Mouse (Mus musculus) layer of hippocampus, adult 9-10 months (tissue): ENCODE measurements around the gene Olfr1441.

Experiments
- DNase-seq: peaks from one replicate; pipeline ENCODE4 v3.0.0; 2022; ENCODE audit warnings: low spot score

Olfr1441 gene

GRCm38 (mm10) chr19:12462851-12463721, 45.9 kb downstream of the Olfr1441 start:
- DNase-seq, result no peak

GRCm38 (mm10) chr19:12463722-12464035, 46.4 kb downstream of the Olfr1441 start:
- DNase-seq, result no peak

DNA sequence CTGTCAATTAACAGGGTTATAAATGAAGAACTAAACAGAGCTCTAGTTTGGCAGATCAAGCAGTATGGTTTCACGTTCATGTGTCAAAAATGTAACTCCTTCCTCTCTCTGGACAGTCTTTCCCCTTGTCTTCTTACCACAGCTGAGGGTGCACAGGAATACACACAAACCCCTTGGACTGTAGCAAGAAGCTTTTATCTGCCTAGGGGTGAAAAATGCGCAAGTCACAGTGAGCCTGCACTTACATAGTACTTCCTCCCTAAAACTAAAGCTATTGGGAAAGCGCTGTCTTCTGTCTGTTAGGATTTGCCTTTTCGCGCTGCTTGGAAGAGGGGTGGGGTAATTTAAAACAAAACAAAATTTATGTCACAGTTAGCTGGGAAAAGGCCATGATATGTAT, 46.9 kb downstream of the Olfr1441 start:
- no peak for DNase-seq

DNA sequence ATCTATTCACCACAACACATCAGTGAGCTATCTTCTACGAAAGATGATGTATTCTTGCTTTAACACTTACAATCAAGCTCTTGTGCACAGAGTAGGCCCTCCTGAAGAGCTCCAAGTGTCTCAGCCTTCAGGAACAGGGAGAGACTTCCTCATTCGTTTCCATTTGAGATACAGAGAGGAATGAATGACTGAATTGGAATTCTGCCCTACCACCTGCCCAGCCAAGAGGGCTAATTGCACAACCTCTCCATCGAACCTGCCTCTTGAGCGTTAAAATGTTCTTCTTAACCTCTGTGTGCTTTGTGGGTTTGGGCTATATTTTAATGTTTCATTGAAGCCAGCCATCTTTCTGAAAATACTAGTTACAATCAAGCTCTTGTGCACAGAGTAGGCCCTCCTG, 47.4 kb downstream of the Olfr1441 start:
- DNase-seq, result no peak

DNA sequence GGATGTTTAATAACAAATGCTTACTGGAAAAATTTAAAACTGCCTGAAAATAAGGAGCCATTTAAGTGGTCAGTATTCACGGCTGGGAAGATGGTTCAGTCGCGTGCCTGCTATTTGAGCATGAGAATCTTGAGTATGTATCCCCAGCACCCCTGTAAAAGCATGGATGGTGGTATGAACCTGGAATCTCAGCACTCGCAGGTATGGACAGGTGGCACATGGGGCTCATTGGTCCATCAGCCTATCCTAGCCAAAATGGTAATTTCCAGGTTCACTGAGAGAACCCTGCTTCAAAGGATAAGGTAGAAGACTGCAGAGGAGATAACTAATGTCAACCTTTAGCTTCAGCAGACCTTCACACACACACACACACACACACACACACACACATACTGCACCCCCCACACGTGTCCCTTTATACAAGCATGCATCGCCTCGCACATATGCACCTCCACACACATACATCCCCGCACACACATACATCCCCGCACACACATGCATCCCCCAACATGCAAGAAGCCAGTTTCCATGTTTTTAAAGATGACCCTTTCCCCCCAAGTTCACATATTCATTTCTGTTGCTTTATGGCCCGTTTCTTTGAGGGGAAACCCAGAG, 48.4 kb downstream of the Olfr1441 start:
- DNase-seq, result no peak

GRCm38 (mm10) chr19:12466204-12466603, 49.0 kb downstream of the Olfr1441 start:
- peak; percentile 69 for DNase-seq

DNA sequence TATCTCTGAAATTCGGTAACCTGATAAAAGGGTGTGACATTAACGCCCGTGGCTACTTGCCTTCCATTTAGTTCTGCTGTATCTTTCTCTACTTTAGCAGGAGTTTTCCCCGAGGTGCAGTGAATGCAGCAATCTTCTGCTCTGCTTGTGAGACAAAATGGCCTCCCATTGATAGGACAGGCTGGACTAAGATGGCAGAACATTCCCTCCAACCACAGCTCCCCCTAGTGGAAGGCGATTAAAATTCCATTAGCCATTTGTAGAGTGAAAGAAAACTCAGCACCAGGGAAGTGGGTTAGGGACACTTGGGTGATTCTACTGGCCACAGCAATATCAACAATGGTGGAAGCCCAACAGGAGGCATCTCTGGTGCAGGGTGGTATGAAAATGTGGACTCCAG, 50.2 kb downstream of the Olfr1441 start:
- no peak for DNase-seq

- DNase-seq, result no peak
Measured at GRCm38 (mm10) chr19:12471866-12472265, 54.6 kb downstream of the Olfr1441 start.

- no peak for DNase-seq
Measured at GRCm38 (mm10) chr19:12472381-12472976, 55.2 kb downstream of the Olfr1441 start.
